Comparison of ENCODE assay signal across 8 mouse cellular contexts in genomic region chr14:88470495-88471434, GRCm38 (mm10). TPM values are rescaled to one million over a fixed set of nuclear protein-coding genes. Genes with fewer than 3 reads are reported as not detected.
A peak's percentile ranks its signal among the peaks of the same experiment; 100 is the strongest.
DNase-seq lines count a peak whose midpoint lies in the region; ATAC-seq and TF ChIP-seq lines count a peak whose summit lies in the region.
"Had no signal": no experiment of that assay in that cellular context is flagged by ENCODE, and none has a peak within 500 bp of the region (broad histone marks: within the 10 kb centered on the region; RNA-seq: fewer than 3 reads in every experiment).

Pcdh20 (minus strand) TSS chr14:88471396.

- no peaks in the 10 kb centered on the region for H3K4me1 ChIP-seq in ES-Bruce4 (ENCODE audit: control insufficient read depth, insufficient read depth, low read length)
- peaks cover 23% of the 10 kb centered on the region for H3K4me1 ChIP-seq in forebrain, embryonic 12.5 days
- H3K4me1 ChIP-seq in hindbrain, embryonic 12.5 days = peaks cover 14% of the 10 kb centered on the region
- H3K4me1 ChIP-seq in limb, embryonic 14.5 days (ENCODE audit: control insufficient read depth, insufficient read depth, low read length) = 0 out of 2 replicates have a peak, but pooled peaks cover 2% of the 10 kb centered on the region
- 0 out of 2 replicates have a peak, but pooled peaks cover 2% of the 10 kb centered on the region for H3K4me1 ChIP-seq in neural tube, embryonic 11.5 days (ENCODE audit: control insufficient read depth, insufficient read depth, low read length)

- H3K27me3 ChIP-seq in ES-Bruce4 (ENCODE audit: control insufficient read depth, insufficient read depth, low read length, poor library complexity, severe bottlenecking) = no peaks in the 10 kb centered on the region
- peaks cover 29% of the 10 kb centered on the region; the same call in 1 of the 2 replicates for H3K27me3 ChIP-seq in forebrain, embryonic 12.5 days
- peaks cover 5% of the 10 kb centered on the region for H3K27me3 ChIP-seq in hindbrain, embryonic 12.5 days
- H3K27me3 ChIP-seq in limb, embryonic 14.5 days (ENCODE audit: control insufficient read depth, insufficient read depth, low read length) = peaks cover 12% of the 10 kb centered on the region
- no peaks in the 10 kb centered on the region for H3K27me3 ChIP-seq in neural tube, embryonic 11.5 days (ENCODE audit: control insufficient read depth, insufficient read depth, low read length)

- no peak within 1 kb of the TSS for H3K9ac ChIP-seq in ES-Bruce4 (ENCODE audit: low read depth, poor library complexity, severe bottlenecking)
- H3K9ac ChIP-seq in forebrain, embryonic 12.5 days = peak within 1 kb of the TSS; percentile 26; the same call in 1 of the 2 replicates
- 0 out of 2 replicates have a peak within 1 kb of the TSS, but pooled peaks have one; percentile 32 for H3K9ac ChIP-seq in hindbrain, embryonic 12.5 days
- peak within 1 kb of the TSS; percentile 39 for H3K9ac ChIP-seq in limb, embryonic 14.5 days (ENCODE audit: low read depth, low read length, severe bottlenecking)
- H3K9ac ChIP-seq in neural tube, embryonic 11.5 days (ENCODE audit: low read length) = peak within 1 kb of the TSS; percentile 12

- no peaks in the 10 kb centered on the region for H3K36me3 ChIP-seq in ES-Bruce4 (ENCODE audit: control insufficient read depth, insufficient read depth, low read length, poor library complexity, severe bottlenecking)
- H3K36me3 ChIP-seq in forebrain, embryonic 12.5 days (replicated peaks) = no peaks in the 10 kb centered on the region
- no peaks in the 10 kb centered on the region for H3K36me3 ChIP-seq in hindbrain, embryonic 12.5 days
- H3K36me3 ChIP-seq in limb, embryonic 14.5 days (ENCODE audit: control insufficient read depth, insufficient read depth, low read length) = no peaks in the 10 kb centered on the region
- no peaks in the 10 kb centered on the region for H3K36me3 ChIP-seq in neural tube, embryonic 11.5 days (ENCODE audit: control insufficient read depth, insufficient read depth, low read length)

- H3K4me3 ChIP-seq in ES-Bruce4 (ENCODE audit: low read depth, low read length) = peak within 1 kb of the TSS; percentile 43
- H3K4me3 ChIP-seq in forebrain, embryonic 12.5 days (replicated peaks) = peak within 1 kb of the TSS; percentile 49
- H3K4me3 ChIP-seq in hindbrain, embryonic 12.5 days = peak within 1 kb of the TSS; percentile 47
- peak within 1 kb of the TSS; percentile 40 for H3K4me3 ChIP-seq in limb, embryonic 14.5 days (replicated peaks; ENCODE audit: low read length)
- H3K4me3 ChIP-seq in neural tube, embryonic 11.5 days (ENCODE audit: low read depth, low read length) = peak within 1 kb of the TSS; percentile 42

- no peaks in the 10 kb centered on the region for H3K9me3 ChIP-seq in ES-Bruce4 (replicated peaks; ENCODE audit: control insufficient read depth, insufficient read depth, low read length, poor library complexity, severe bottlenecking)
- H3K9me3 ChIP-seq in forebrain, embryonic 12.5 days = no peaks in the 10 kb centered on the region
- no peaks in the 10 kb centered on the region for H3K9me3 ChIP-seq in hindbrain, embryonic 12.5 days (replicated peaks)
- H3K9me3 ChIP-seq in limb, embryonic 14.5 days (ENCODE audit: control insufficient read depth, low read length) = no peaks in the 10 kb centered on the region
- no peaks in the 10 kb centered on the region for H3K9me3 ChIP-seq in neural tube, embryonic 11.5 days (ENCODE audit: control insufficient read depth, low read length)

- peak; percentile 84 for ATAC-seq in forebrain, embryonic 12.5 days (ENCODE audit: low FRiP score)
- peak; percentile 82 for ATAC-seq in hindbrain, embryonic 12.5 days (ENCODE audit: low FRiP score)
- ATAC-seq in limb, embryonic 14.5 days (ENCODE audit: low FRiP score, low read depth) = peak; percentile 60
- ATAC-seq in neural tube, embryonic 11.5 days (ENCODE audit: insufficient read depth, low FRiP score, low TSS enrichment) = peak; percentile 81

- no peak for TF ChIP-seq POLR2A in ES-Bruce4 (IDR thresholded peaks at IDR 0.05; ENCODE audit: insufficient read depth, low read length)
- TF ChIP-seq POLR2A in limb, embryonic 14.5 days (IDR thresholded peaks at IDR 0.05; ENCODE audit: borderline replicate concordance, extremely low read depth, insufficient read depth, insufficient read length) = no peak

- TF ChIP-seq CTCF in ES-Bruce4 (IDR thresholded peaks at IDR 0.05; ENCODE audit: low read depth, low read length) = no peak

- DNase-seq in Muller cell, postnatal 12 days (ENCODE audit: inconsistent ontology term) = peak; percentile 71
- DNase-seq in limb, embryonic 14.5 days (ENCODE audit: low spot score) = peak; percentile 13
- DNase-seq in neural tube, embryonic 11.5 days (ENCODE audit: low spot score) = peak; percentile 61
- DNase-seq in thymus, postnatal 4 days = no peak

- H3K27ac ChIP-seq in ES-Bruce4 (ENCODE audit: insufficient read depth, low read length) = no peak within 1 kb of the TSS
- no peak within 1 kb of the TSS for H3K27ac ChIP-seq in forebrain, embryonic 12.5 days
- H3K27ac ChIP-seq in hindbrain, embryonic 12.5 days = no peak within 1 kb of the TSS
- no peak within 1 kb of the TSS for H3K27ac ChIP-seq in limb, embryonic 14.5 days (replicated peaks; ENCODE audit: low read depth, low read length)
- H3K27ac ChIP-seq in neural tube, embryonic 11.5 days (ENCODE audit: low read depth, low read length) = no peak within 1 kb of the TSS

- no peak for TF ChIP-seq EP300 in ES-Bruce4 (IDR thresholded peaks at IDR 0.05; ENCODE audit: insufficient read depth, low read depth, low read length)

- 2% methylated on average over 29 of the region's 29 CpGs for WGBS in forebrain, embryonic 12.5 days
- 1% methylated on average over 29 of the region's 29 CpGs for WGBS in hindbrain, embryonic 12.5 days
- 2% methylated on average over 29 of the region's 29 CpGs for WGBS in limb, embryonic 14.5 days
- WGBS in neural tube, embryonic 11.5 days = 2% methylated on average over 29 of the region's 29 CpGs

- H3K4me2 ChIP-seq in forebrain, embryonic 12.5 days = peak within 1 kb of the TSS; percentile 86
- H3K4me2 ChIP-seq in hindbrain, embryonic 12.5 days (replicated peaks) = peak within 1 kb of the TSS; percentile 93
- peak within 1 kb of the TSS; percentile 67 for H3K4me2 ChIP-seq in limb, embryonic 14.5 days (replicated peaks; ENCODE audit: low read depth, low read length, severe bottlenecking)
- H3K4me2 ChIP-seq in neural tube, embryonic 11.5 days (ENCODE audit: low read depth) = peak within 1 kb of the TSS; percentile 67

RNA-seq across cellular contexts. Expression of gene Pcdh20, which starts in this region (rescaled TPM):
- polyA plus RNA-seq in ES-Bruce4 (2011; ENCODE audit: insufficient read depth, insufficient read length, low read depth, missing spikeins) = not detected in 2 replicates
- 2.0 and 2.6 TPM in 2 replicates for polyA plus RNA-seq in forebrain, embryonic 12.5 days (2016; fragmentation: Nextera tagmentation; extraction: Ambion mirVana)
- 1.5 and 3.3 TPM in 2 replicates for polyA plus RNA-seq in hindbrain, embryonic 12.5 days (2016; fragmentation: Nextera tagmentation; extraction: Ambion mirVana)
- 0.99 and 1.1 TPM in 2 replicates for polyA plus RNA-seq in limb, embryonic 14.5 days (2012; rRNA removed)
- 2.2 and 2.5 TPM in 2 replicates for polyA plus RNA-seq in limb, embryonic 14.5 days (2014; fragmentation: Nextera tagmentation; extraction: Ambion mirVana)
- 1.4 and 2.0 TPM in 2 replicates for polyA plus RNA-seq in neural tube, embryonic 11.5 days (2014; fragmentation: Nextera tagmentation; extraction: Ambion mirVana)
- polyA plus RNA-seq: testis, adult 2 months had no signal
